Mouse (Mus musculus): ENCODE results near the gene Bptf.
"Not testable (repeated sequence)": the region's sequence is repeated elsewhere in the genome, so short reads cannot be mapped to it uniquely, and the experiment has no call there.

Bptf gene

DNA sequence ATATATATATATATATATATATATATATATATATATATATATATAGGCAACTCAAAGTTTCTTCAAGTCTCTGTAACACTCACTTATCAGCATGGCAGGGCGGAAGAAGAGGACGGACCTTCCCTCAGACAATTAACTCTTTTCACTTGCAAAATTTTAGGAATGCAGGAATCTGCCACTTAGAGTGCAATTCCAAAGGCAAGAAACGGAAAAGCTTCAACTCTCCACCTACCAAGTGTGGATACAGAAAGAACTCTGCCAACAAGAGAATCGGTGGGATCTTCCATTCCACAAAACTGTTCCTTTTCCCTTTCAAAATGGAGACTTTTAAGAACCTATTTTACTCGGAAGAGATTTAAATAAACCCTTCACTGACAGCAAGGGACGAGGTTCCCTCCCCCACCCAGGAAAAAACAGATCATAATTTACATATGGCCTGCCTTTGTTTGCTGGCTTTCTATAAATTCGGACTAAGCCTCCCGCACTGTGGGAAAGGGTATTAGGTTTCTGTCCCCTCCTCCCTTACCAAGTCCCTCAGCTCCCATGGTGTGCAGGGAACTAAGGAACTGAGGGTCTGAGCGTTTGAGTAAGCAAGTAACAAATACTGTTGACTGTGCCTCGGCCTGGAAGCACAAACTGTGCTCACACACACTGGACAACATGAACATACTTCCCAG, 17.9 kb downstream of the Bptf start:
- no peak for DNase-seq

DNA sequence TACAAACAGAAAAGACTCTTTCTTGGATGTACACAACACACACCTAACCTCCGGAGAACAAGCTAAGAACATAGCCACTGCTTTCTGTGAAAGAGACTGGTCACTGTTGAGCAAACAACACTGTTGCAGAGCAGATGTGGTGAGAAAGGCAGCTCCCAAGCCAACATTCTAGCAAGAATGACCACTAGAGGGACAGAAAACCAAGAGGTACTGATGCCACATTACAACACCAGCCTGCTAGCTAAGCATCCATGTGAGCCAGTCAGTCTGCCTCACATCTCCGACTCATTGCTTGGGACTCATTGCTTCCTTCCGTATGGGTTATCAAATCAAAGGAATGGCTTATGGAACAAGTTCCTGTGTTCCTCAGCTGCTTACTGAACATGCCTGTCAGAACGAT, 18.8 kb downstream of the Bptf start:
- no peak for DNase-seq

DNA sequence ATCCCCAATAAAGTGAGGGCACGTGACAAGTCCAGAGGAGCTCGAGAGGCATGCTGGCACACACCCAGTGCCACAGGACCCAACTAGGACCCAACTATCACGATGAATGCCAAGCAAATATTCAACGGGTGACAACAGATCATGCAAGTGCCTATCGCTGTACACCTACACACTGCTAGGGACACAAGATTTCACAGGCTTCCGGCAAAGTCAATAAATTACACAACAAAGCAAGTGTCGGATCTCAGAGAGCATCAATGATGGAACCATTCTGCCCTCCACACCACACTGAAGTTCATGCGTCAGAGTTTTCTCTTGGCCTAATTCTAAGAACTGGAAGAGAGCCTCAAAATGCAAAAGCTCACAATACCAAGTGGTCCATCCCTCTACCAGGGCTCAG, 22.3 kb downstream of the Bptf start:
- no peak for DNase-seq

GRCm38 (mm10) chr11:107108892-107109291, 23.0 kb downstream of the Bptf start:
- no peak for DNase-seq

- DNase-seq = no peak
These were observed 24.2 kb downstream of the Bptf start for GRCm38 (mm10) chr11:107107725-107108078.

- DNase-seq = no peak
These were observed 24.8 kb downstream of the Bptf start for GRCm38 (mm10) chr11:107106978-107107724.

- no peak for DNase-seq
These were observed 25.5 kb downstream of the Bptf start for GRCm38 (mm10) chr11:107106461-107106860.

DNA sequence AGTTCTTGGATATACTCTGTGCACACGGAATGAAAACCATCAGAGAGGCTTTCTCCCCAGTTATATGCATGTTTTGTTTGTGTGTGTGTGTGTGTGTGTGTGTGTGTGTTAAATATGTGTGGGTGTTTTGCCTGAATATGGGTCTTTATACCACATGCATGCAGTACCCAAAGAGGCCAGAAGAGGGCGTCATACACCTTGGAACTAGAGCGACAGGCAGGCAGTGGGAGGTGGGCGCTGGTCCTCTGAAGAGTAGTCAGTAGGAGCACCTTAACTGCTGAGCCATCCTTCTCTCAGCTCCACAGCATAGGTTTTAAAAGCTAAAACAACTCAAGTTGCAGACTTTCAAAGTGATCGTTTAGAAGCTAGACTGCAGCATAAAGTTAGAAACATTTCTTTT, 26.7 kb downstream of the Bptf start:
- DNase-seq = peak; percentile 29 to 64

DNA sequence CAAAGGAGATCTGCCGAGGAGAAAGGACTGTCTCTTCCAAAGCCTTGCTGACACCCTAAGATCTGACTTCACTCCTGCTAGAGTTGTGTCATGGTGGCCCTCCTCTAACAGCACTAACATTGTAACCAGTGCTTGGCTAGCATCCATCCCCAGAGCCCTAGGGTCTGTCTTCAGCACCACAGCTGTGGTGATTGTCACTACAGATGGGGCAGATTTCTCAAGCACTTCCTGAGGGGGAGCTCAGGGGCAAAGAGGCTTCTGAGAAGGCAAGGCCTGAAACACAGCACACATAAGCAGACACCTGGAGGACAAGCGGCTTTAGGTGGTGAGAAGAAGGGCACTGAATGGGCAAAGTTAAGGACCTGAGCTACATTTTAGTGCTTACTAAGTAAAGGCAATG, 28.2 kb downstream of the Bptf start:
- no peak for DNase-seq

DNA sequence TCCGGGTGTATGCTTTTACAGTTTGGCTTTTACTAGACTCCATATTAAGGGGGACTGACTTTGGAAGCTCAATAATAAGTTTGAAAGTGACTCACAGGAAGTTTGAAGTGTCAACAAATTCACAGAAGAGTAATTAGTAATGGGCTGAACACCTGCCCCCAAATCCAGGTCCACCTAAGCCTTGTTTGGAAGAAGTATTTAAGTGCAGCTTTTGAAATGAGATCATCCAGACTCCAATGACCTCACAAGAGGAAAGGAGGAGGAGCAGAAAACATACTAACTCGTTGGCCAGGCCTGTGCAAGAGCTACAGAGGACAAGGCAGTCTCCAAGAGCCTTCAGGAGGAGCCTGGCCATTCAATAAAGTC, 28.7 kb downstream of the Bptf start:
- DNase-seq = no peak

DNA sequence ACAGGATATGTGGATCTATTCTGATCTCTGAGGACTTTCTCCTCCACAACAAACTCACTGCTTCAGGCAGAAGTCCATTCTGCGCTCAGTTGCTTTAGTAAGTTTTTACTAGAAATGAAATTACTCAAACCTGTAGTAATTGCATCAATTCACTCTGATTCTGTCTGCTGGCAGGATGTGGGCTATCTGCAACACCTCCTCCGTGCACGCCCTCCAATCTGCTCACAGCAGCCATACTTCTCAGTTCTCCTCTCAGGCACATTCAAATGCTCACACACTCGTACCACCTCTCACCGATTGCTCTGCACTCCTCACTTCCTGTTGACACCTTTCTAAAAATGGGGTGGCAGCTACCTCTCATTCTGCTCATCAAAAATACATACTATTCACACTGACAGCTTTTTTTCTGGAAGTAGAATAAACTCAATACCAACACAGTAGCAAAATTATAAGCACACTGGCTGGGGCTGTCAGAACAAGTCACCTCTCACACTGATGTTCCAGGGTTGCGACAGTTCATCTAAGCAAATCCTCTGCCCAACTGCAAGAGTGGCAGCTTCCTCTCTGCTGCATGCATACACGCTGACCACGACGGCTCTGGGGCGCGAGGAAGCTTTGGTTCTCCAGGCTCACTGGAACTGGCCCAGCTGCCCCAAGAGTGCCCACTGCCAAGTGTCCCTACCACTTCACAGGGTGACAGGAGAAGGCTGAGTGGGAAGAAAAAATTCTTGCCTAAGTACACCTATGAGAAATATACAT, 29.3 kb downstream of the Bptf start:
- DNase-seq = peak; percentile 45 to 62

DNA sequence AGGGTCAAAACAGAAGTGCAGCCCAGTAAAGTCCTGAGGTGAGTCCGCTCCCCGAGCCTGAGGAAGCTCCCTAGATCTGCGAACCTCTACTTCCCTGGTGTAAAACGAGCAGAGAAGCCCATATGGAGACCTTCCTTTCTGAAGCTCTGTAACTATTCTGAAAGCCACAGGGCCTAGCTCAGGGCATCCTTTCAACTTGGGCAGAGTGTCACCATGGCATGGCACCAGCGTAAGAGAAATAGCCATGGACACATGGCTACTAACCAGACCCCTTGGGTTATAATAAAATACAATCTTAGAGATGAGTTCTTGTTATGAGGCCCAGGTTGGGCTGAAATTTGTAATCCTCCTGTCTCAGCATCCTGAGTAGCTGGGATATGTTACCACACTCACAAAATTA, 35.0 kb downstream of the Bptf start:
- no peak for DNase-seq

DNA sequence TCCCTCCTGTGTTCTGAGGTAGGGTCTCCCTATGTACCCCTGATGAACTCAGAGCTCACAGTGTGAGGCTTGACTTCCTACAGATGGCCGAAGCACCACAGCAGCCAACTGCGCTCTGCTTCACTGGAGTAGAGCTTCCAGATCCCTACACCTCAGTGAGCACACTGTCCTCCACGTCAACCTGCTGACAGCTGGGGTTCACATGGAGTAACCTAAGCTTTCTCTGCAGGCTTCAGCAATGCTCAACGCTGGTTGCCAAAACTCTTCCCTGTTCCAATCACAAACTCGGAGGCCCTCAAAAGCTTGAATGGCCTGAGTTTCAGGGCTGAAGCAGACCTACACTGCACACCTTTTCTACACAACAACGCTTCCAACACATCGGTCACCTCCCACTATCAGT, 38.1 kb downstream of the Bptf start:
- no peak for DNase-seq

DNA sequence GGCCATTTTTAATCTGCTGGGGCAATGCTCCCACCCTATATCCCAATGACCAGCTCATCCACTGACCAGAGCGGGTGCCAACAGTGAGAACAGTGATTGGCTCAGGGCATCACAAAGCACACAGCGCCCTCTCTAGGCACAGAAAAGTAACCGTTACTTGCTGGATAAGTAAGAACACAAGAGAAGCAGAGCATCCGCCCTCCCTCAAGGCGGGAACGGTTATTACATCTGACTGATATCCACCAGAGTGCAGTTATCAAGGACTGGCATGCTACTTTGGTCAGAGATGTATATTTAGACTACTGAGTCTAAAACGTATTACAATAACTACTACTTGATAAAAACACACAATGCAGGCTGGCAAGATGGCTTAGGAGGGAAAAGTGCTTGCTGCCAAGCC, 39.3 kb downstream of the Bptf start:
- DNase-seq = no peak

- DNase-seq = no peak
These were observed 46.1 kb downstream of the Bptf start for GRCm38 (mm10) chr11:107085866-107086265.

- no peak for DNase-seq
These were observed 48.4 kb downstream of the Bptf start for GRCm38 (mm10) chr11:107083480-107083879.

GRCm38 (mm10) chr11:107065216-107065785, 66.6 kb downstream of the Bptf start:
- no peak for DNase-seq

- DNase-seq = no peak
These were observed 67.3 kb downstream of the Bptf start for GRCm38 (mm10) chr11:107064590-107064989.

- DNase-seq = no peak
These were observed 68.9 kb downstream of the Bptf start for GRCm38 (mm10) chr11:107063067-107063466.

- no peak for DNase-seq
These were observed 71.0 kb downstream of the Bptf start for GRCm38 (mm10) chr11:107060941-107061340.

DNA sequence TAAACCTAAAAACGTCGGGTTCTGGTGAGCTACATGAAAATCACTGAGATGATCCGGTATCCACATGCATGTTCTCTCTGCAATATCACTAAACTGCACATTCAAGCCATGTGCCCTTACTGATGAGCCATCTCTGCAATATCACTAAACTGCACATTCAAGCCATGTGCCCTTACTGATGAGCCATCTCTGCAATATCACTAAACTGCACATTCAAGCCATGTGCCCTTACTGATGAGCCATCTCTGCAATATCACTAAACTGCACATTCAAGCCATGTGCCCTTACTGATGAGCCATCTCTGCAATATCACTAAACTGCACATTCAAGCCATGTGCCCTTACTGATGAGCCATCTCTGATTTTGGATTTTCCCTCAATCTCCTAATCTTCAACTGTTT, 72.3 kb downstream of the Bptf start:
- DNase-seq = not testable (repeated sequence)

DNA sequence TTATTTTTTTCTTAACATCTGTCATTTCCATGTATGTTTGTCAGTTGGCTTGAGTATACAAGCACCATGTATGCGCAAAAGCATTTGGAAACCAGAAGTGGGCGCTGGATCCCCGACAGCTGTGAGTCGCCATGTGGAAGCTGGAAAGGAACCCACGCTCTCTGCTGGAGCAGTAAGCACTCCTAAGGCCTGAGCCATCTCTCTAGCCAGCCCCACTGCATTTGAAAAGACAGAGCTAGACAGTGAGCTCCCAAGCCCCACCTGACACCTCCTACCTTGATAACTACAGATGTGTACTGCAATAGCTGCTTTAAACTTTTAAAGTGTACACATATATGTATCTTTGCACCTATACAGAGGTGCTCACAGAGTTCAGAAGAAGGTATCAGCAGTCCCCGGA, 74.5 kb downstream of the Bptf start:
- DNase-seq = no peak

DNA sequence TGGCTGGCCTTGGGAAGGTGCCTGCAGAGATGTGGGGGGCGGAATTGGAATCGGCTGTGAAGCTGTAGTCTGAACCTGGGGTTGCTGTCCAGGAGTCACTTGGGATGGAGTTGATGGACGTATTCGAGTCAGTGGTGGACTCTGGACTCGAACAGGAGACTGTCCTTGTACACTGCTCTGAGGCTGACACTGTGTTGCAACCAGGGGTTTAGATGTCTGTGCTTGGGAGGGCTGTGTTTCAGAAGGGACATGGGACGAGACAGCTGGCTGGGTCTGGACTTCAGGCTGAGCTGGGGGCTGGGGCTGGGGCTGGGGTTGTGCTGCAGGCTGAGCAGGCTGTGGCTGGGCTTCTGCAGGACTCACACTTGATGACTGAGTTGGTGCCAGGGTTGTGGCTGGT, 77.1 kb downstream of the Bptf start:
- no peak for DNase-seq

All from thymus, adult 18-20 months (tissue).